Mouse (Mus musculus) kidney, adult 8-10 months (tissue): ENCODE data around the gene Hoxc12.
A peak's percentile ranks its signal among the peaks of the same experiment; 100 is the strongest.

ENCODE experiments used
- DNase-seq, 2 experiments: peaks; one replicate each; pipeline ENCODE4 v3.0.0; 2022

The Hoxc12 gene

DNA sequence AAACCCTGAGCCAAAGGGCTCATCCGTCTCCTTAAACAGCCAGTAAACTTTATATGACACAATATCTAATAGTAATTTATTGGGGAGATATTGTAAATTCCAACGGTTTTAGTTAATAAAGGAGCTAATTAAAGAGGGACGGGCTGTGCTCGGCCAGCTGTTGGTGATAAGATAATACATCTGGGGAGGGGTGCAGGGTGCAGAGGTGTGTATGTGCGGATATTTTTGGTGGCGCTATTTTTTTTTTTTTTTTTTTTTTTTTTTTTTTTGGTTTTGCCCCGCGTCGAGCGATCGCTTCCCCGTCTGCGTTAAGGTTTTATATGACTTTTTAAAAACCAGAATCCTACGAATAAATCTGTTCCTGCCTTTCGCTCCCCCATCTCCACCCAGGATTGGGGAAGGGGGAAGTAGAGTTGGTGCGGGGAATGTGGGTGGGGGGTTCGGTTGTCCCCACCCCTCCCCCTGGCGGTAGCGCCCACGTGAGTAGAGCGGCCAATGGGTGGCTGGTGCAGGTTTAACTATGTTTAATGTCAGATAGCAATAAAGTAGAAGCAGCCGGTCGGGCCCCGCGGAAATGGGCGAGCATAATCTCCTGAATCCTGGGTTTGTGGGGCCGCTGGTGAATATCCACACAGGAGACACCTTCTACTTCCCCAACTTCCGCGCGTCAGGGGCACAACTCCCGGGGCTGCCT lies at the start of gene Hoxc12:
Gene Hoxc12 (plus strand): TSS at position 479 of the 694 bp plus-strand sequence.
- no peak for DNase-seq

GRCm38 (mm10) chr15:102895115-102895514 lies 41.4 kb upstream of the Hoxc12 start:
- no peak for DNase-seq

DNA sequence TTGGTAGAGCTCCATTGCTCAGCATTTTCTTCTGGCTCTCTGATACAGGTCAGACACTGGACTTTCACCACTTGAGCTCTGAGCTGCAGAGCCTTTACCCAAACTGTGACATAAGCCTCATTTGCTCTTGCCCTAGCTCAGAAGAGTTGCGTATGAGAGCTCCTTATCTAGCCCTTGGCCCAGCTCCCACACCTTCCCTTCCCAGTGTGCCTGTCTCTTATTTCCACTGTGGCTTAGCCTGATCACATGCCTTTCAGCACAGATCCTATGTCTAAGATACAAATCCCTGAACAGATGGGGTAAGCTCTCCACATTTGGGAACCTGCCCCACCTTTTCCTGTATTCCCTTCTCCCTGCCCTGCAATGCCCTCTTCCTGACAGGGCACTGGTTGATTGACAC lies 31.6 kb upstream of the Hoxc12 start:
- no peak for DNase-seq

GRCm38 (mm10) chr15:102909536-102909935 lies 27.0 kb upstream of the Hoxc12 start:
- no peak for DNase-seq

DNA sequence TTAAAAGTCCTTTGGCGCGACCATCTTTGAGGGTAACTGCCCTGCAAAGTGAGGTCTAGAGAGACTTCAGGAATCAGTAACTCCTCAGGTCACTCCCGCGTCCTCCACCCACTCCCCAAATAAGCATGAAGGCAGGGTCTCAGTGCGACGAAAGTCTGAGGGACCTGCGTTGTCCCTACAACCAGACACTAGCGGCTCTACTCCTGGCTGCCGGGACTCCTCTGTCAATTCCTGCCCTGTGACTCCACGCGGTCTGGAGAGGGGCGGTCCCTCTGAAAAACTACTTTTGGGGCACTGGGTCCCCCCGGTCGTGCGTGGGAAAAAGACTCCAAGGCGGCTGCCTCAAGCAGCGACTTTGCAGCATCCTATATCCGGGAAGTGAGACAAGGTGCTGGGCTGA lies 26.5 kb upstream of the Hoxc12 start:
- DNase-seq: no peak

DNA sequence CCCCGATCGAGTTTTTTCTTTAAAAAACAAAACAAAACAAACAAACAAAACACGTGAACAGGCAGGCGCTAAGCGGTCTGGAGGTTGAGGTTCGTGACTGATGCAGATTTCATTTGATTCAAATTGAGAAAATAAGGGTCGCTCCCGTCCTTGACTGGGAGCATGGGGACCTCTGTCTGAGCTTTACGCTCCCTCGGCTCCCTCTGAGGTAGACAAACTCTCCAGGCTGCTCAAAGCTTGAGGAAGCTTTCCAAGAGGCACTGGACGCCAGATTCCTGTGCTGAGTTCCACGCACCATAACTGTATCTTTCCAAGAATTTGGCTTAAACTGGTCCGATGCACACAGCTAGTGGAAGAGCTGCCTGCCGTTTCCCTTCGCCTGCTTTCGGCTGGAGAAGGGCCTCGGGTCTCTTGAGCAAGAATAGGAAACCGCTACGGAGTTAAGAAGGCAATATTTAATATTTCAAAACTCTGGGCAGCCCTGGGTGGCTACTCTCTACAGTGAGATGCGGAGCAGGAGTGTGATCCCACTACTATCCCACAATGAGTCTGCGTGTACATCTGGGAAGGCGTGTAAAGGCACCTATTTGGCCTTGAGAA lies 26.0 kb upstream of the Hoxc12 start:
- DNase-seq: no peak

DNA sequence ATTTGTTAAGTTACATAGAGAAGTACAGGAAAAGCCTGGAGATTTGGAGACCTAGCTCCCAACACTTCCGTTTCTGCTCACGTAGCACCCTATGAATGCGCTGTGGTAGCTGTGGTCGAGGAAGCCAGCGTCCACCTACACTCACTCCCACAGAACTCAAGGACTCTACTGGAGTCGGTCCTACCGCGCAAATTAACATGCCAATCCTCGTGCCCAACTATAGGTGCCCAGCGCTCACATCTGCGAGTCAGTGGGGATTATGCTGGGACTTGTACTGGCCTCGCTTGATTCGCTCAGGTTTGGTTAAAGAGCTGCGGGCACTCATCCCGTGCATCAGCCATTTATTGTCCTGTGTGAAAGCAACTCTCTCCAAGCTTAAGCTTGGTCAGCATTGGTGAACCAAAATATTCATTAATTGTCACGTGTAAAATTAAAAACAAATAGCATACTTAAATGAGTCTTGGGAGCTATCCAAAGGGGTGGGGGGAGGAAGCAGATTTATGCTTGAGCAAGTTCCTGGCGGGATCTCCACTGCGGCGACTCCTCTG lies 23.4 kb upstream of the Hoxc12 start:
- no peak for DNase-seq

GRCm38 (mm10) chr15:102917972-102918572 lies 18.5 kb upstream of the Hoxc12 start:
- DNase-seq: no peak

DNA sequence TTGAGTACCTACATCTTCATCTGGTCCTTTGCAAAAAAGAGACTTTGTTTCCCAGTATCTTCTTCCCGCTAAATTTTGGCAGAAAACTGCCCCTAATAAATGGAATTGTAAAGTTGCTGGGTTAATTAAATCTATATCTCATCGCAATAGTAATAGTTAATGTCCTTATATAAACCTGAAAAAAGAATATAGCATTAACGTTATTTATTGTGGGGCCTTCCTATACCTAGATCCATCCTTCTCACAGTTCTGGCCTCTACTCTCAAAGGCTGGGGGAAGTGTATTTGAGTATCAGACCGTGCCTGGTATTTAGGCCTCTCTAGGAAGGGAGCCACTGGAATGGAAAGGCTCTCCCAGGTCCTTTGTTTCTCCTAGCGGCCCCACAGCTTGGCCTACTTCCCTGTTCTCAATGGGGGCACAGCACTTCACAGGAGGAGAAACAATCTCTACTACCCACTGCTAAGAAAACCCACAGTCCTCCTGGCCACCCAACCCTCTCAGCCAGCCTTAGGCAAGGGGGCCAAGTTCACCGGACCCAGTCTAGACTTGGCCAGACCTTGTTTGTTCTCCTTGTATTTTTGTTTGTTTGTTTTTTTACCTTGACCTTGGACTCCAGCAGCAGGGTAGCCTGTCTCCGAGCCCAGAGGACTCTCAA lies 17.8 kb upstream of the Hoxc12 start:
- no peak for DNase-seq

DNA sequence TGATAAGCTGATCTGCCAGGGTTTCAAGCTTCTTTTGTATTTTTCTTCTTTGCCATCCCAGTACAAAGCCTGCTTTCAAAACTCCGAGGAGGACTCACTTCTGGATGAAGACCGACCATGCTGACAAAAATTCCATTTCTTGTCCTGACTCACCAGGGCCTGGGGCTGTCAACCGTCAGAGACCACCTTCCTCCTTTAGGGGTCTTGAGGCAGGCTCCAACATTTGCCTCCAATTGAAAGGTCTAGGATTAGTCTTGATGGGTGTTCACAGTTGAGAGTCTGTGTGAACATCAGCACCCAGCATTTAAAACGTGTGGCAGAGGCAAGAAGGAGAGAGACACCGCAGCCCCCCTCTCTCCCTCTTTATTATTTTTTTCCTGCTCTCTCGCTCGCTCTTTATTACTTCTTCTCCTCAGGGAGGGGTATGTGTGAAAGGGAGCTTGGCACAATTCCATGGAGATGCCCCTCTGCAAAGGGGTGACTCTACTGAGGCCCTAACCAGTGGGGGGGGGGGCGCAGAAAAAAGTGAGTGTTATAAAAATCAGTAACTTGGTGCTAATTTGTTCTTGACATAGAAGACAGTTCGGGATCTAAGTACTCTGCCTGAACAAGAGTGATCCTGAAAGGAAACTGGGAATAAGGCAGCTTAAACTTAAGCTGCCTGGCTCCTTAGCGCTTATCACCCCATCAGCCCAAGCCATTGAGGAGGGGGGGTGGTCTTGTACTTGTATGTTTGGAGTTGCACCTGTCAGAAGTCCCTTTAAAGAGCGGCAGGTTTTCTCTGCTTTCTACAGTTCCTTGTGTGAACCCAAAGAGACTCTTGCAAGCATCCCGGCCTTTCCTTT lies 17.0 kb upstream of the Hoxc12 start:
- no peak for DNase-seq

- peak; percentile 42 to 48 for DNase-seq
Measured at GRCm38 (mm10) chr15:102920619-102921018, 15.9 kb upstream of the Hoxc12 start.

DNA sequence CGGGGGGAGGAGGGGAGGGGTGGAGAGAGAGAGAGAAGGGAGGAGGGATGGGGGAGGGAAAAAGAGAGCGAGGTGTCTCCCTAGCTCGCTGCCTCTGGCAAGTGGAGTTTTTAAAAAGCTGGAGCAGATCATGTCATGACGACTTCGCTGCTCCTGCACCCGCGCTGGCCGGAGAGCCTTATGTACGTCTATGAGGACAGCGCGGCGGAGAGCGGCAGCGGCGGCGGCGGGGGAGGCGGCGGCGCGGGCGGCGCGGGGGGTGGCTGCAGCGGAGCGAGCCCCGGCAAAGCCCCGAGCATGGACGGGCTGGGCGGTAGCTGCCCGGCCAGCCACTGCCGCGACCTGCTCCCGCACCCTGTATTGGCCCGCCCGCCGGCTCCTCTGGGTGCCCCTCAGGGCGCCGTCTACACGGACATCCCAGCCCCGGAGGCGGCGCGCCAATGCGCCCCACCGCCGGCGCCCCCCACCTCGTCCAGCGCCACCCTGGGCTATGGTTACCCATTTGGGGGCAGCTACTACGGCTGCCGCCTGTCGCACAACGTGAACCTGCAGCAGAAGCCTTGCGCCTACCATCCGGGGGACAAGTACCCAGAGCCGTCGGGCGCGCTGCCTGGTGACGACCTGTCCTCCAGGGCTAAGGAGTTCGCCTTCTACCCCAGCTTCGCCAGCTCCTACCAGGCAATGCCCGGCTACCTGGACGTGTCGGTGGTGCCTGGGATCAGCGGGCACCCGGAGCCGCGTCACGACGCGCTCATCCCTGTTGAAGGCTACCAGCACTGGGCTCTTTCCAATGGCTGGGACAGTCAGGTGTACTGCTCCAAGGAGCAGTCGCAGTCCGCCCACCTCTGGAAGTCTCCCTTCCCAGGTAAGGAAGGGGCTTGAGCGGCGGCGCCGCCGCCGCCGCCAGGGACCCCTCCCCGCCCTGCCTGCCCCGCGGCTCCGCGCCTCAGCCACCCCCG lies 15.2 kb upstream of the Hoxc12 start, which contains the start of gene Hoxc13:
Gene Hoxc13 (plus strand): TSS at position 51 of the 959 bp plus-strand sequence.
- no peak for DNase-seq

GRCm38 (mm10) chr15:102922012-102922362 lies 14.6 kb upstream of the Hoxc12 start:
- no peak for DNase-seq

GRCm38 (mm10) chr15:102922636-102923500 lies 13.7 kb upstream of the Hoxc12 start:
- no peak for DNase-seq

DNA sequence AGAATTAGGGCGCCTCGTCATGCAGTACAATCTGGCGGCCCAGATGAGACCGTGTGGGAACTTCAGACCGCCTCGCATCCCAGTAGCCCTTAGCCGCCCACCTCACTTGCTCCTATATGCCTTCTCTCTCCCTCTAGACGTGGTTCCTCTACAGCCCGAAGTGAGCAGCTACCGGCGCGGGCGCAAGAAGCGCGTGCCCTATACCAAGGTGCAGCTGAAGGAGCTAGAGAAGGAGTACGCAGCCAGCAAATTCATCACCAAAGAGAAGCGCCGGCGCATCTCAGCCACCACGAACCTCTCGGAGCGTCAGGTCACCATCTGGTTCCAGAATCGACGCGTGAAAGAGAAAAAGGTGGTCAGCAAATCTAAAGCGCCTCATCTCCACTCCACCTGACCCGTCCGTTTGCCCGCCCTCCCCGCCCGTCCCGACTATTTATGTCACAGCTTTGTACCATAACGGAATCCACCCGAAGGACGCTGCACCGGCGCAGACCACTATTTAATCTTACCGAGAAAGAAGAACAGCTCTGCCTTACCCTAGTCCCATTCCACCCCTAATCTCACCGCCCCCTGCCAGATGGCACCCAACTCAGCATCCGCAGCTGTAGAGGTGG lies 9.4 kb upstream of the Hoxc12 start:
- no peak for DNase-seq

- no peak for DNase-seq
Measured at GRCm38 (mm10) chr15:102931706-102932358, 4.7 kb upstream of the Hoxc12 start.

DNA sequence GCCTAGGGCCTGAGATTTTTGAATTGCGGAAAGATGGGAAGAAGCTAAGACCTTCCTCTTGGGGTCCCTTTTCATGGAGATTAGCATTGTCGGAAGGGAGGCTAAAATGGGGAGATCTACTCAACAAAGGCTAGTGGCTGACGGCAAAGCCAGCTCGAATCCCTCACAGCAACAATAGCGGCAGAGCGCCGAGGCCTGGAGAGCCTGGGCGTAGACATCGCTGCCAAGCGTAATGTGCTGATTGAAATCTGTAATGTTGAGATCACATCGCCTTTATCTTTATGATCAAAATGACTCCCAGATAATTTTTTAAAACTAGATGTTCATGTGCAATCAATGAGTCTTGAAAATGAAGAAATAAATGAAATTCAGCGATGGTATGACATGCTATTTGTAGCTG lies 2.1 kb upstream of the Hoxc12 start:
- no peak for DNase-seq

DNA sequence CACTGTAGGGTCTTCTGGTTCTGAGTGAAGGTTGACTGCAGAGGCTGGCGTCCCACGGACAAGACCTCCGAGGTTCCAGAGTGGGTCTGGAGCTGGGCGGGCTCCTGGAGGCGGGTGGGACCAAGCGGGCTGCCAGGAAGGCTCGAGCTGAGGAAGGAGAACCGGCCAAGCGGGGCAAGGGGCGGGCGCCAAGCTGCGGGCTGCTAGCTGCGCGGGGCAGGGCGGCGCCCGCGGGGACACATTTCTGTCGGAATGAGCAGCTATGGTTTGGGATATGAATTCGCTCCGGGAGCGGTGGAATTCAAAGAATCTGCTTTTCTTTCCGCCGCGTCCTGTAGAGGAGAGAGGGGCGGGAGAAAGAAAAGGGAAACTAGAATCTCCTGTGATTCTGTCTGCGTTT lies 1.7 kb upstream of the Hoxc12 start:
- DNase-seq: no peak

DNA sequence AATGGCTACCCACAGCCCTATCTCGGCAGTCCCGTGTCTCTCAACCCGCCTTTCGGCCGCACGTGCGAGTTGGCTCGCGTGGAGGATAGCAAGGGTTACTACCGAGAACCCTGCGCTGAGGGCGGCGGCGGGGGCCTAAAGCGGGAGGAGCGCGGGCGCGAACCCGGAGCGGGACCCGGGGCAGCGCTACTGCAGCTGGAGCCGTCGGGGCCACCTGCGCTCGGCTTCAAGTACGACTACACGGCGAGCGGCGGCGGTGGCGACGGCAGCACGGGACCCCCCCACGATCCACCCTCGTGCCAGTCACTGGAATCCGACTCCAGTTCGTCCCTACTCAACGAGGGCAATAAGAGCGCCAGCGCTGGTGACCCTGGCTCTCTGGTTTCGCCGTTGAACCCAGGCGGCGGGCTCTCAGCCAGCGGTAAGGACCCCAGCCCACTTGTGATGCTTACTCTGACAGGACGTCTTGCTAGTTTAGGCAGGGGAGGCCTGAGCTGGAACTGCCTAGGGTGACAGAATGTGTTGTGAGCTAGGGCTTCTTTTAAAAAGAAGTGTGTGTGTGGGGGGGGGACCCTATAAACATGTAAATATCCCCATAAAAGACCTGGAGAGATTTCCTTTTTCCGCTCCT lies 594 bp downstream of the Hoxc12 start:
- no peak for DNase-seq
